Mouse (Mus musculus) liver, postnatal 0 days (tissue): ENCODE results near the gene Dennd2c.

Source experiments
- CTCF ChIP-seq: sonication (generic); IDR thresholded peaks from 2 replicates; pipeline ENCODE4 v1.5.1; 2016; ENCODE audit warnings: antibody characterized with exemption, low read depth
- EP300 ChIP-seq: IDR thresholded peaks from 2 replicates; pipeline ENCODE4 v1.6.1; 2016; ENCODE audit warnings: antibody characterized with exemption, low read depth, mild to moderate bottlenecking

DNA sequence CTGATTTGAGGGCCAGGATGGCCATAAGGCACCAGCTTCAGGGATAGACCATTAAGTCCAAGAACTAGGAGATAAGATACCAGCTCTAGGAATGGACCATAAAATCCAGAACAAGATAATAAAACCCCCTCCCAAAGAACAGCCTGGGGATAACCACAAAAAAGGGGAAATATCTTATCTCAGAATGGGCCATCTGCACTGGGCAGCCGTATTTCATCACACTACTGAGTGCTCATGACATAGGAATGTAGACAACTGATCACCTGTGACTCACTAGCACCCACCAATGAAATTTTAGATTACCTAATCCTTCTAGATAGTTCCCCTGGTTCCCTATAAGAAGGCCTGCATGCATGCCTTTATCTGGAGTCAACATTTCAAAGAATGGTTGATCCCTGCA, 109.7 kb downstream of the Dennd2c start:
- TF ChIP-seq CTCF = no peak
- no peak for TF ChIP-seq EP300
